Mouse (Mus musculus) spleen, postnatal 14 days (tissue): ENCODE measurements around the gene Sprtn.

ENCODE experiments used
- DNase-seq, 2 experiments: peaks; one replicate each; pipeline ENCODE4 v3.0.0; 2021 to 2022; ENCODE audit warnings: low spot score in 2 of 2

Sprtn gene

GRCm38 (mm10) chr8:124944406-124944805 is 46.7 kb downstream of the Sprtn start:
- no peak for DNase-seq

GRCm38 (mm10) chr8:124947865-124948732 is 50.4 kb downstream of the Sprtn start:
- DNase-seq = peak in 1 of 2 experiments; percentile 25

GRCm38 (mm10) chr8:124948733-124949111 is 51.0 kb downstream of the Sprtn start:
- no peak for DNase-seq

GRCm38 (mm10) chr8:124949209-124950068 is 51.8 kb downstream of the Sprtn start, which contains the start of gene Egln1:
TSS of gene Egln1 (minus strand) at chr8:124949324.
- peak; percentile 54 to 66 for DNase-seq

GRCm38 (mm10) chr8:124950069-124950456 is 52.4 kb downstream of the Sprtn start:
- DNase-seq = no peak

GRCm38 (mm10) chr8:124950865-124951264 is 53.2 kb downstream of the Sprtn start:
- no peak for DNase-seq

GRCm38 (mm10) chr8:124953188-124953587 is 55.5 kb downstream of the Sprtn start:
- DNase-seq = no peak

GRCm38 (mm10) chr8:124954572-124955082 is 56.9 kb downstream of the Sprtn start:
- no peak for DNase-seq
